Mouse (Mus musculus) left cerebral cortex, postnatal 10 days (tissue): Measurements from ENCODE around the gene 2610028H24Rik. TPM values are rescaled to one million over a fixed set of nuclear protein-coding genes. Genes with fewer than 3 reads are reported as not detected.

Experiments
- DNase-seq, 2 experiments: peaks; one replicate each; pipeline ENCODE4 v3.0.0; 2021 to 2022; ENCODE audit warnings: low spot score in 2 of 2, mixed read lengths in 1 of 2; ENCODE audit errors: extremely low spot score in 1 of 2
- intact Hi-C: fragments of 180-260 bp; cut with DNase I; formaldehyde crosslinking; loops from one replicate; pipeline ENCODE4 v1.15.1; 2025
- total RNA-seq, 2 experiments: library from RNA; stranded (reverse); gene quantifications; 2 replicates each; pipeline ENCODE4 v1.2.3; 2021

2610028H24Rik gene
- total RNA-seq, 2 experiments from 2014 or later, result not detected

GRCm38 (mm10) chr10:76481480-76481879 lies 32.6 kb downstream of the 2610028H24Rik start:
- intact Hi-C loops, result no loop called here
- no peak for DNase-seq

GRCm38 (mm10) chr10:76486302-76486701 lies 37.4 kb downstream of the 2610028H24Rik start:
- intact Hi-C loops, result no loop called here
- DNase-seq, result no peak

- DNase-seq, result no peak
- intact Hi-C loops, result no loop called here
Measured at GRCm38 (mm10) chr10:76488265-76488664, 39.4 kb downstream of the 2610028H24Rik start.

GRCm38 (mm10) chr10:76489205-76489604 lies 40.3 kb downstream of the 2610028H24Rik start:
- intact Hi-C loops, result no loop called here
- DNase-seq, result no peak

- DNase-seq, result no peak
Measured at GRCm38 (mm10) chr10:76493527-76493926, 44.6 kb downstream of the 2610028H24Rik start.

GRCm38 (mm10) chr10:76495501-76495900 lies 46.6 kb downstream of the 2610028H24Rik start:
- intact Hi-C loops, result loop anchor here (10.0 kb wide), 1 partner anchor 201 kb away; no protein-coding TSS in a partner anchor
- DNase-seq, result no peak

More at GRCm38 (mm10) chr10:76493527-76493926, 44.6 kb downstream of the 2610028H24Rik start:
- intact Hi-C loops, result loop anchor here (10.0 kb wide), 1 partner anchor 199 kb away; no protein-coding TSS in a partner anchor

- no peak for DNase-seq
Measured at GRCm38 (mm10) chr10:76496366-76496765, 47.5 kb downstream of the 2610028H24Rik start.

GRCm38 (mm10) chr10:76497522-76497921 lies 48.6 kb downstream of the 2610028H24Rik start:
- no peak for DNase-seq
- intact Hi-C loops, result loop anchor here (10.0 kb wide), 1 partner anchor 203 kb away; no protein-coding TSS in a partner anchor

More at GRCm38 (mm10) chr10:76496366-76496765, 47.5 kb downstream of the 2610028H24Rik start:
- intact Hi-C loops, result loop anchor here (10.0 kb wide), 1 partner anchor 202 kb away; no protein-coding TSS in a partner anchor

GRCm38 (mm10) chr10:76504271-76504943 lies 55.5 kb downstream of the 2610028H24Rik start:
- DNase-seq, result no peak
- intact Hi-C loops, result no loop called here

GRCm38 (mm10) chr10:76505865-76506264 lies 57.0 kb downstream of the 2610028H24Rik start:
- no peak for DNase-seq
- intact Hi-C loops, result no loop called here

Other genes with a start within 250 kb of the 2610028H24Rik start
- gene Prmt2, start 211.2 kb upstream of the 2610028H24Rik start, total RNA-seq, result 10 to 100 TPM; 74.7 to 79.4 TPM
- gene S100b, start 195.2 kb upstream of the 2610028H24Rik start, total RNA-seq, result 10 to 100 TPM; 39.4 to 46.9 TPM
- gene Dip2a, start 103.8 kb upstream of the 2610028H24Rik start, total RNA-seq, result 10 to 100 TPM; 62.9 to 64.1 TPM
- not detected for gene AC141477.1, start 8.6 kb upstream of the 2610028H24Rik start, total RNA-seq
- gene Pcnt, start 6.3 kb upstream of the 2610028H24Rik start, total RNA-seq, result 10 to 100 TPM; 14.2 to 14.3 TPM
- gene Mcm3ap, start 19.8 kb downstream of the 2610028H24Rik start, total RNA-seq, result 10 to 100 TPM; 45.5 TPM
- 1 to 10 TPM; 3.3 to 3.9 TPM for gene Ybey, start 20.0 kb downstream of the 2610028H24Rik start, total RNA-seq
- gene Lss, start 82.5 kb downstream of the 2610028H24Rik start, total RNA-seq, result 10 to 100 TPM; 70.9 to 71.3 TPM
- gene Spatc1l, start 113.2 kb downstream of the 2610028H24Rik start, total RNA-seq, result not detected
- gene Ftcd, start 126.6 kb downstream of the 2610028H24Rik start, total RNA-seq, result not detected
- gene Col6a2, start 174.5 kb downstream of the 2610028H24Rik start, total RNA-seq, result 10 to 100 TPM; 15.6 to 18.8 TPM